Mouse (Mus musculus): ENCODE measurements around the gene Lrrc51. TPM values are rescaled to one million over a fixed set of nuclear protein-coding genes. Genes with fewer than 3 reads are reported as not detected.

Gene Lrrc51
- polyA plus RNA-seq (2015; fragmentation: Nextera tagmentation; extraction: Ambion mirVana): 11.6 and 15.0 TPM in 2 replicates

DNA sequence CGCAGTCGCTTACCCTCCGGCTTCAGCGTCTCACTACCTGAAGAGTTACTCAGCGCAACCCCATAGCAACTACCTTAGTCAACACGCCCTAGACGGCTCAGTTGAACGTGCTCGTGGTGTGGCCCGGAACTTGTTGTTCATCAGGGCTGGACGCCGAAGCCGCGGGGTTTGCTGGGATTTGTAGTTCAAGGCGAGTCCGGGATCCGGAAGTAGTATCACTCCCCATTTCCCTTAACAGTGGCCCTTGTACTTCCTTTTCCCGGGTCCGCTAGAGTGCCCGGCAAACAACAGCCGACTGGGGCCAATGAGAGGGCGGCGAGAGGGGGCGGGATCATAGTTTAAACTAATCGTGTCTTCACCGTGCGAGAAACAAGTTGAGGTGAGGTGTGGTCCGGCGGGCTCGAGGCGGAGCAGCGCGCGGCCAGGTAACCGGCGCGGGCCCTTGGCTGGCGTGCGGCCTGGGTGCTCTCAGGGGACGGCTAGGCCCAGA is at the start of gene Lrrc51, which contains the start of gene Numa1:
TSS of gene Lrrc51 (minus strand) at position 145 of the 490 bp plus-strand sequence.
TSS of gene Numa1 (plus strand) at position 361 of the 490 bp plus-strand sequence.
- under 1% methylated on average over 40 of the region's 40 CpGs for WGBS
- Histone ChIP-seq H3K27ac (ENCODE audit: low read depth, low read length) (peak within 1 kb of the TSS; percentile 78), H3K9ac (ENCODE audit: low read depth, low read length) (peak within 1 kb of the TSS; percentile 72), H3K4me3 (ENCODE audit: low read length) (peak within 1 kb of the TSS; percentile 71), H3K4me1 (ENCODE audit: control insufficient read depth, insufficient read depth, low read depth, low read length) (peaks cover 22% of the 10 kb centered on the region), H3K27me3 (replicated peaks; ENCODE audit: control insufficient read depth, insufficient read depth, low read length) (no peaks in the 10 kb centered on the region), H3K4me2 (ENCODE audit: low read length) (peak within 1 kb of the TSS; percentile 75), H3K9me3 (ENCODE audit: control insufficient read depth, low read length) (no peaks in the 10 kb centered on the region), H3K36me3 (ENCODE audit: control insufficient read depth, insufficient read depth, low read length) (no peaks in the 10 kb centered on the region)
- ATAC-seq: peak; percentile 99

DNA sequence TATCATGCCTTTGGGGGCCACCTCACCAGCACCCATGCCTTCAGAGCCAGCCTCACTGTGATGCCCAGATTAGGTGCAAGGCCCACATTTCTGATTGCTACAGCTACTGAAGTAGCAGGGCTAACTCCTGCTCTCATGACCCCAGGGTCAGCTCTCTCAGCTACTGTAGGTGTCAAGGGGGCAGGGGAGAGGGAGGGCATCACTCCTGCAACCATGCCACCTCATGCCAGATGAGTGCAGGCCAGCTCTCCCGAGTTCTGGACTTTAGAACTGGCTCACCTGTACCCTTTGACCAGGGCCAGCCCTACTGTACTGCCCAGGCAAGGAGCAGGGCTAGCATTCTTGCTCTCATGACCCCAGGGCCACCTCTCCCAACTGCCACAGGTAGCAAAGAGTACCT is 49.0 kb upstream of the Lrrc51 start:
- 94% methylated on average over 1 of the region's 1 CpGs for WGBS
- Histone ChIP-seq H3K4me1 (ENCODE audit: control insufficient read depth, insufficient read depth, low read depth, low read length) (no peaks in the 10 kb centered on the region), H3K27ac (ENCODE audit: low read depth, low read length) (no peak overlapping the region), H3K9me3 (ENCODE audit: control insufficient read depth, low read length) (no peaks in the 10 kb centered on the region), H3K4me2 (ENCODE audit: low read length) (no peak overlapping the region), H3K9ac (ENCODE audit: low read depth, low read length) (no peak overlapping the region), H3K27me3 (replicated peaks; ENCODE audit: control insufficient read depth, insufficient read depth, low read length) (no peaks in the 10 kb centered on the region), H3K4me3 (ENCODE audit: low read length) (no peak overlapping the region), H3K36me3 (ENCODE audit: control insufficient read depth, insufficient read depth, low read length) (no peaks in the 10 kb centered on the region)
- ATAC-seq: no peak; the same call in 1 of the 2 replicates

DNA sequence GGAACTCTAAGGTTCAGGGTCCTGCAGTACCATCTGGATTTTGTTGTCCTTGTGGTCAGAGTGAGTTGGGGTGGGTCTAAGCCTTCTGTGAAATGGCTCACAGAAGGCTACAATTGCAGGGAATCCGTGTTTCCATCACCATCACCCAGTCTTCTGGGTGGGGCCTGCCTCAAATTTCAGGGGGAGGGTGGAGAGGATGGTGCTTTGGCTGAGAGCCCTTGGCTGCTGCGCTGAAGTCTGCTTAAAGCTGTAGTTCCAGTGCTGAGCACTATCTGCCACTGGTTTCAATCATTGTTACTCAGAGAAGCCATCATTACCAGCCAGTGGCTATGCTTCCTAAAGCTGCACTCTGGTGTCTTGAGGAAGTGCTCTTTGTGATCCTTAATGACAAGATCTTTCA is 40.8 kb upstream of the Lrrc51 start:
- no peak for ATAC-seq
- H3K27ac ChIP-seq (ENCODE audit: low read depth, low read length): no peak overlapping the region

DNA sequence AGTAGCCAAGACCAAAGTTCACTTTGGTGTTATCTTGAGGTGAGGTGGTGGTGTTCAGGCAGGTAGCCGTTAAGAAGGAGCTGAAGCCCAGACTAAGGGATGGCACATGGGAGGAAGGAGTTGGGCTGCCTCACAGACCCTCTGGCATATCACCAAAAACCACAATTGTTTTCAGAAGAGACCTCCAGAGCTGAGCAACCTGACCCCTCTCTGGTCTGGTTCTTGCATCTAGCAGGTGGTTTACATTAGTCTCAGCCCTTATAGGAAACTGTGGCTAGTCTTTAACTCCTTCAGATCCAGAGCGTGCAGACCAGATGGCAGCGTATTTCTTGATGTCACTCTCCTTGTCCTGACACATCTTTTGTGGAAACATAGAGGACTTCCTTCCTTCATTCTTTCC is 40.0 kb upstream of the Lrrc51 start:
- 80% methylated on average over 3 of the region's 3 CpGs for WGBS
- no peak overlapping the region for H3K27ac ChIP-seq (ENCODE audit: low read depth, low read length)
- no peak overlapping the region for H3K9ac ChIP-seq (ENCODE audit: low read depth, low read length)
- H3K4me1 ChIP-seq (ENCODE audit: control insufficient read depth, insufficient read depth, low read depth, low read length): peaks cover 22% of the 10 kb centered on the region
- no peak overlapping the region for H3K4me2 ChIP-seq (ENCODE audit: low read length)
- ATAC-seq: no peak
- H3K36me3 ChIP-seq (ENCODE audit: control insufficient read depth, insufficient read depth, low read length): peaks cover 3% of the 10 kb centered on the region; the same call in 1 of the 2 replicates
- no peaks in the 10 kb centered on the region for H3K27me3 ChIP-seq (replicated peaks; ENCODE audit: control insufficient read depth, insufficient read depth, low read length)
- H3K4me3 ChIP-seq (ENCODE audit: low read length): no peak overlapping the region
- H3K9me3 ChIP-seq (ENCODE audit: control insufficient read depth, low read length): no peaks in the 10 kb centered on the region

More for the DNA sequence above, 40.8 kb upstream of the Lrrc51 start:
- H3K36me3 ChIP-seq (ENCODE audit: control insufficient read depth, insufficient read depth, low read length): peaks cover 3% of the 10 kb centered on the region; the same call in 1 of the 2 replicates
- no peak overlapping the region for H3K9ac ChIP-seq (ENCODE audit: low read depth, low read length)
- H3K4me3 ChIP-seq (ENCODE audit: low read length): no peak overlapping the region
- H3K4me2 ChIP-seq (ENCODE audit: low read length): no peak overlapping the region
- WGBS: 54% methylated on average over 2 of the region's 2 CpGs
- peaks cover 17% of the 10 kb centered on the region for H3K4me1 ChIP-seq (ENCODE audit: control insufficient read depth, insufficient read depth, low read depth, low read length)
- no peaks in the 10 kb centered on the region for H3K9me3 ChIP-seq (ENCODE audit: control insufficient read depth, low read length)
- no peaks in the 10 kb centered on the region for H3K27me3 ChIP-seq (replicated peaks; ENCODE audit: control insufficient read depth, insufficient read depth, low read length)

DNA sequence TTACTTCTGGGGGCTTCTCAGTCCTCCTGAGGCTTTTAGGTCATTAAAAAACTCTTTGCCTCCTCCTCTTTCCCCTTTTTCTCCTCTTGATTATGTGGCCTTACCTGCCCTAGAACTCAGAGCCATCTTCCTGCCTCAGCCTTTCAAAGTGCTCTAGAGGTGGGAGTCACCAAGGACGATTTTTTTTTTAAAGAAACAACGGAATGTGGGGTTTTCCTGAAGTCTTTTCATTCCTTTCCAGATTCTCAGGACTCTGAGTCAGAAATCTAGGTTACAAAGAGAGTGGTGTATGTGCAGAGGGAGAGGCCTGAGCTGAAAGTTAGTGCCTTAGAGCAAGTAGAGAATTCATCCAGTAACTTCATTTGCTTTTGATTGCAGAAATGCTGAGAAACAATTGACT is 38.0 kb upstream of the Lrrc51 start:
- no peaks in the 10 kb centered on the region for H3K36me3 ChIP-seq (ENCODE audit: control insufficient read depth, insufficient read depth, low read length)
- H3K4me1 ChIP-seq (ENCODE audit: control insufficient read depth, insufficient read depth, low read depth, low read length): peaks cover 23% of the 10 kb centered on the region
- peak overlapping the region; percentile 98 for H3K9ac ChIP-seq (ENCODE audit: low read depth, low read length)
- no peaks in the 10 kb centered on the region for H3K27me3 ChIP-seq (replicated peaks; ENCODE audit: control insufficient read depth, insufficient read depth, low read length)
- H3K4me2 ChIP-seq (ENCODE audit: low read length): peak overlapping the region; percentile 74
- H3K9me3 ChIP-seq (ENCODE audit: control insufficient read depth, low read length): no peaks in the 10 kb centered on the region
- 42% methylated on average over 2 of the region's 2 CpGs for WGBS
- H3K27ac ChIP-seq (ENCODE audit: low read depth, low read length): peak overlapping the region; percentile 100
- ATAC-seq: no peak
- H3K4me3 ChIP-seq (ENCODE audit: low read length): peak overlapping the region; percentile 82

DNA sequence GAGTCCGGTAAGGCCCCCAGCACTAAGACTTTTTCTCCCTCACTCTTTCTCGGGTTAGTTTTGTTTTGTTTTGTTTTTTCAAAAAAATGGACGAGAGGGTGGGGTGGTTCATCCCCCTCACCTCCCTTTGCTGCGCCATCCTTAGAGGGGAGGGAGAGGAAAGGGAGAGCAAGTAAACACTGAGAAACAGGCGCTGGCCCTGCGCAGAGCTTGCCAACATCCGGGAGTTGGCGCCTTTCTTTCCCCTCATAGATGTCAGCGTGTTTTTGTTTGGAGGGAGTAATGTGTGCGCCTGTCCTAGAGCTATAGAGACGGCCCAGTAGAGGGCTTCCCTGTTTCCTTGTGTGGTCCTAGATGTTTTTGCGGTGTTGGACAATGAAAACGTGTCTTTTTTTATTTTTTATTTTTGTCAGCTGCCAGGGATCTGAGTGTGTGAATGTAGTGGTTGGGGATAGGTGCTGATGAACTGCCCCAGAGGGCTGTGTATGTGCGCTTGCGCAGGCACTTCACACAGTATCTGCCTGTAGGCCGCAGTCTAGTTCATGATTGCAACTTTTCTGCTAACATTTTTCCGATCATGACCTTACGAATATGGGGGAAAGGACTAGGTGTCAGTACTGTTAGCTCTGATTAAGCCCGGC is 37.2 kb upstream of the Lrrc51 start:
- Histone ChIP-seq H3K4me3 (ENCODE audit: low read length) (peak overlapping the region; percentile 82), H3K9me3 (ENCODE audit: control insufficient read depth, low read length) (no peaks in the 10 kb centered on the region), H3K27ac (ENCODE audit: low read depth, low read length) (peak overlapping the region; percentile 100), H3K9ac (ENCODE audit: low read depth, low read length) (peak overlapping the region; percentile 98), H3K27me3 (replicated peaks; ENCODE audit: control insufficient read depth, insufficient read depth, low read length) (no peaks in the 10 kb centered on the region), H3K36me3 (ENCODE audit: control insufficient read depth, insufficient read depth, low read length) (no peaks in the 10 kb centered on the region), H3K4me1 (ENCODE audit: control insufficient read depth, insufficient read depth, low read depth, low read length) (peaks cover 23% of the 10 kb centered on the region), H3K4me2 (ENCODE audit: low read length) (peak overlapping the region; percentile 74)
- peak; percentile 82 for ATAC-seq
- 2% methylated on average over 19 of the region's 19 CpGs for WGBS

DNA sequence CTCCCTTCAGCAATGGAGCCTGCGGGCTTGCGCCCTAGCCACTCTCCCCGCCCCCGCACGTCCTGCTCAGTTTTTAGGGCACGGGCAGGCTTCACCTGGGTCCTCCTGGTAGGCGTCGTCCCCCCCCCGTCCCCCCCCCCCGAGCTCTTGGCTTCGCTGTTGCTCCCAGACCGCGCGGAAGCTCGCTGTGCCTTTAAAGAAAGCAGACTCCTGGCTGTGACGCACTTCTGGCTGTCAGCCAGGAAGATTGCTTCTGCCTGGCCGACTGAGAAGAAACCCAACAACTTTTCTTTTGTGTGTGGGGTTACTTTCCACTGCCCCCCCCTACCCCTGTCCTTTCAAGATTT is 36.7 kb upstream of the Lrrc51 start:
- peak overlapping the region; percentile 82 for H3K4me3 ChIP-seq (ENCODE audit: low read length)
- 2% methylated on average over 16 of the region's 17 CpGs for WGBS
- ATAC-seq: peak; percentile 62
- H3K9ac ChIP-seq (ENCODE audit: low read depth, low read length): peak overlapping the region; percentile 98
- H3K4me1 ChIP-seq (ENCODE audit: control insufficient read depth, insufficient read depth, low read depth, low read length): peaks cover 23% of the 10 kb centered on the region
- peak overlapping the region; percentile 100 for H3K27ac ChIP-seq (ENCODE audit: low read depth, low read length)
- no peaks in the 10 kb centered on the region for H3K9me3 ChIP-seq (ENCODE audit: control insufficient read depth, low read length)
- no peaks in the 10 kb centered on the region for H3K27me3 ChIP-seq (replicated peaks; ENCODE audit: control insufficient read depth, insufficient read depth, low read length)
- peak overlapping the region; percentile 74 for H3K4me2 ChIP-seq (ENCODE audit: low read length)
- H3K36me3 ChIP-seq (ENCODE audit: control insufficient read depth, insufficient read depth, low read length): no peaks in the 10 kb centered on the region

DNA sequence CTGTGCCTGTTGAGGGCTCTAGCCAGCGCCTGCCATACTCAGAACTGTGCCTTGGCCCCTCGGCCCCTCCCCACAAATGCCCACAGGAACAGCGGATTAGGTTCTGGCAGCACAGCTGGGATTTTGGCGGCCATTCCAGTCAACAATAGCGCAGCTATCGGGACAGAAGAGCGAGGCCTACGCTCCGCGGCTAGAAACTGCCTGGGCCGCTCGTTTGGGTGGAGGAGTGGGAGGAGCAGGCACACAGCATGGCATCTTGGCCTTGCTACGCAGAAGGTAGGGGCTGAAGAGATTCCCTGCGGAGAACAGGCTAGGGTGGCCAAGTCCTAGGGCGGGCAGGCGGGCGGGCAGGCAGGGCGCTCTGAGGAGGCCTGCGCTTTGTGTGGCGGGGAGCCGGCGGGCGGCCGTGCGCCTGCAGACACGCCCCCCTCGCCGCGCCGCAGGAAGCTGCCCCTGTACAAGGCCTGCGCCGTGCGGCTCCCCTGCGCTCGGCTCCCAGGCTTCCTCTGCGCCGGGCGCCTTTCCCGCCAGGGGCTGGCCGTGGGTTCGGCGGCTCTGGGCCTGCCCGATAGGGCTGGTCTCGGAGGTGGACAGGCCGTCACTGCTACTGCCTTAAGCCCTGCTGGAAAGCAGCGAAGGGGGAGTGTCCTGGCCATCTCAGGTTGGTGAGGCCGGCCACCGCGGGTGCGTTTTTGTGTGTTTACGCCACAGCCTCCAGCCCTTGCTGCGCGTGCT is 36.2 kb upstream of the Lrrc51 start:
- Histone ChIP-seq H3K9me3 (ENCODE audit: control insufficient read depth, low read length) (no peaks in the 10 kb centered on the region), H3K27me3 (replicated peaks; ENCODE audit: control insufficient read depth, insufficient read depth, low read length) (no peaks in the 10 kb centered on the region), H3K27ac (ENCODE audit: low read depth, low read length) (peak overlapping the region; percentile 100), H3K9ac (ENCODE audit: low read depth, low read length) (peak overlapping the region; percentile 98), H3K4me2 (ENCODE audit: low read length) (peak overlapping the region; percentile 74), H3K4me3 (ENCODE audit: low read length) (peak overlapping the region; percentile 82), H3K36me3 (ENCODE audit: control insufficient read depth, insufficient read depth, low read length) (no peaks in the 10 kb centered on the region), H3K4me1 (ENCODE audit: control insufficient read depth, insufficient read depth, low read depth, low read length) (peaks cover 23% of the 10 kb centered on the region)
- ATAC-seq: peak; percentile 88
- WGBS: under 1% methylated on average over 30 of the region's 53 CpGs

DNA sequence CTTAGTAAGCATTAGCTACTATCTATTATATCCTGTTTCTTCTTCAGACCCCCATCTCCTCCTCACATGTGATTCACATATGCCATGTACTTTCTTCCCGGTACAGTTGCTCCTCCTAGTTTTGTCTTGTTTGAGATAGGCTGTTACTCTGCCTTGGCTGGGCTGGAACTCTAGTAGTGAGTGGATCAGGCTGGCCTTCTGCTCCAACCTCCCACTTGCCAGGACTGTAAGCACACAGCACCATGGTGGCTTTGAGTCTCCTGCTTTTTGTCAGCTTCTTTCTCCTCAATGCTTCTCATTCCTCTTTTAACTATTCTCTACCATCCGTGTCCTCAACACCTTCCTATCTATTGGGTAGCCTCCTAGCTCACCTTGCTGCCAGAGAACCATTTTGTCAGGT is 35.1 kb upstream of the Lrrc51 start:
- H3K9ac ChIP-seq (ENCODE audit: low read depth, low read length): no peak overlapping the region
- ATAC-seq: no peak
- no peaks in the 10 kb centered on the region for H3K9me3 ChIP-seq (ENCODE audit: control insufficient read depth, low read length)
- no peak overlapping the region for H3K4me3 ChIP-seq (ENCODE audit: low read length)
- H3K4me2 ChIP-seq (ENCODE audit: low read length): peak overlapping the region; percentile 74
- H3K27me3 ChIP-seq (replicated peaks; ENCODE audit: control insufficient read depth, insufficient read depth, low read length): no peaks in the 10 kb centered on the region
- H3K36me3 ChIP-seq (ENCODE audit: control insufficient read depth, insufficient read depth, low read length): no peaks in the 10 kb centered on the region
- WGBS: 63% methylated on average over 2 of the region's 2 CpGs
- H3K27ac ChIP-seq (ENCODE audit: low read depth, low read length): peak overlapping the region; percentile 100
- peaks cover 23% of the 10 kb centered on the region for H3K4me1 ChIP-seq (ENCODE audit: control insufficient read depth, insufficient read depth, low read depth, low read length)
